Mouse (Mus musculus) cerebellum, adult 2 months (tissue): ENCODE data around the gene Slc35e3.

Source experiments
- CTCF ChIP-seq: fragments of 200-500 bp; IDR thresholded peaks from 2 replicates; pipeline ENCODE4 v1.5.1; 2011; ENCODE audit warnings: low read depth, mild to moderate bottlenecking, control low read depth, low read length, moderate library complexity, borderline replicate concordance; ENCODE audit not compliant: insufficient read depth
- POLR2A ChIP-seq: fragments of 200-500 bp; IDR thresholded peaks from 2 replicates; pipeline ENCODE4 v1.6.1; 2011; ENCODE audit warnings: low read length, control low read depth, borderline replicate concordance; ENCODE audit not compliant: insufficient read depth

DNA sequence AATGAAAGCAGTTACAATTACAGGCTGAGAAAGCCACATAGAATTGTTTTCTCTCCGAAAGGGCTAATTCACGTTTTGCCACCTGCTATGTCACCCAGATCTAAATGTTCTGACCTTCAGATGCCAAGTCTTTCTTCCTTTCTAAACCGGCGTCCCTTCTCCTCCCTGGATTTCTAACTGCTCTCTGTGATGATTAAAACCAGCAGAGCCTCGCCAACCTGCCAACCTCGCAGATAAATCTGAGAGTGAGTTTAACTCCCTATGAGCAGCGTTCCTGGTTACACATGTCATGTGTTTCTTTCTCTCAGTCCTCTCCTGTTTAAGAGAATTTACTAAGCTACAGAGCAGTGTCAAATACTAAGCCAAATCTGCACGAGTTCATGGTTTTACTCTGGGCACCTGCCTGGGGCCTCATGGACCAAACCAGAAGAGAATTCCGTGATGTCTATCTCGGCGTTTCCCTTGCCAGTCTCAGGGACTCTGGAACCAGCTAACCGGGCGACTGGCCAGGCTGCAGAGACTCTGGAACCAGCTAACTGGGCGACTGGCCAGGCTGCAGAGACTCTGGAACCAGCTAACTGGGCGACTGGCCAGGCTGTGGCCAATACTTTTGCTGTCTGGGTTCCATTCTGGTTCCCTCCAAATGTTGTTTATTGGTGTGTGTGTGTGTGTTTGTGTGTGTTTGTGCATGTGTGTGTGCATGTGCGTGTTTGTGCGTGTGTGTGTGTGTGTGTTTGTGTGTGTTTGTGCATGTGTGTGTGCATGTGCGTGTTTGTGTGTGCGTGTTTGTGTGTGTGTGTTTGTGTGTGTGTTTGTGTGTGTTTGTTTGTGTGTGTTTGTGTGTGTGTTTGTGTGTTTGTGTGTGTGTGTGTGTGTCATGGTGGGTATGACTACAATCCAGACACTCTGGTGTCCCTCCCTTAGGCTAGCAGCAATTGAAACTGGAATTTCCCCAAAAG lies 27.7 kb downstream of the Slc35e3 start:
- TF ChIP-seq POLR2A, result no peak
- no peak for TF ChIP-seq CTCF
